Mouse (Mus musculus) myocyte (in vitro differentiated cells): ENCODE results near the gene Kyat1.
"Not testable (repeated sequence)": the region's sequence is repeated elsewhere in the genome, so short reads cannot be mapped to it uniquely, and the experiment has no call there.

Experiments used
- POLR2A ChIP-seq: IDR thresholded peaks from one replicate; pipeline ENCODE4 v1.6.1; 2011; ENCODE audit warnings: low read depth, mild to moderate bottlenecking, control low read depth, moderate library complexity; ENCODE audit not compliant: insufficient read length
- TCF12 ChIP-seq: IDR thresholded peaks from one replicate; pipeline ENCODE4 v1.6.1; 2011; ENCODE audit warnings: mild to moderate bottlenecking, control low read depth; ENCODE audit not compliant: poor library complexity, insufficient read depth, severe bottlenecking

GRCm38 (mm10) chr2:30159871-30160270, 45.8 kb downstream of the Kyat1 start:
- TF ChIP-seq POLR2A, TCF12: not testable (repeated sequence)
